Mouse (Mus musculus) small intestine, adult 2 months (tissue): ENCODE data around the gene Dync1li2.

ENCODE experiments used
- CTCF ChIP-seq: fragments of 200-500 bp; IDR thresholded peaks from 2 replicates; pipeline ENCODE4 v1.5.1; 2012; ENCODE audit warnings: low read depth, mild to moderate bottlenecking, control low read depth, inconsistent platforms, low read length, moderate library complexity, mixed read lengths; ENCODE audit not compliant: insufficient replicate concordance, insufficient read length; ENCODE audit errors: extremely low read depth
- POLR2A ChIP-seq: fragments of 200-500 bp; IDR thresholded peaks from 2 replicates; pipeline ENCODE4 v1.6.1; 2012; ENCODE audit warnings: low read depth, mild to moderate bottlenecking, control low read depth, inconsistent platforms, low read length, moderate library complexity

GRCm38 (mm10) chr8:104383977-104384376 is 58.9 kb downstream of the Dync1li2 start:
- TF ChIP-seq CTCF (no peak), POLR2A (no peak)
